Mouse (Mus musculus) cerebellum, adult 2 months (tissue): ENCODE measurements around the gene Rerg.

Experiments used
- CTCF ChIP-seq: fragments of 200-500 bp; IDR thresholded peaks from 2 replicates; pipeline ENCODE4 v1.5.1; 2011; ENCODE audit warnings: low read depth, mild to moderate bottlenecking, control low read depth, low read length, moderate library complexity, borderline replicate concordance; ENCODE audit not compliant: insufficient read depth
- POLR2A ChIP-seq: fragments of 200-500 bp; IDR thresholded peaks from 2 replicates; pipeline ENCODE4 v1.6.1; 2011; ENCODE audit warnings: low read length, control low read depth, borderline replicate concordance; ENCODE audit not compliant: insufficient read depth

- TF ChIP-seq POLR2A, result no peak
- TF ChIP-seq CTCF, result no peak
Observed at GRCm38 (mm10) chr6:137101886-137102661, 68.2 kb downstream of the Rerg start.
